ENCODE assay signal across 8 mouse cellular contexts in genomic region chr1:87573800-87574215, GRCm38 (mm10). TPM values are rescaled to one million over a fixed set of nuclear protein-coding genes. Genes with fewer than 3 reads are reported as not detected.
A peak's percentile ranks its signal among the peaks of the same experiment; 100 is the strongest.
DNase-seq lines count a peak whose midpoint lies in the region; ATAC-seq and TF ChIP-seq lines count a peak whose summit lies in the region.

Gene Ngef (minus strand): TSS chr1:87573870.

- no peaks in the 10 kb centered on the region for H3K27me3 ChIP-seq in neural tube, embryonic 11.5 days (ENCODE audit: control insufficient read depth, insufficient read depth, low read length)
- no peaks in the 10 kb centered on the region for H3K27me3 ChIP-seq in stomach, postnatal 0 days (ENCODE audit: control insufficient read depth, insufficient read depth, low read length)

- DNase-seq in neural tube, embryonic 11.5 days (ENCODE audit: low spot score): no peak
- no peak for DNase-seq in neural tube, embryonic 10.5 days (ENCODE audit: extremely low spot score, low spot score)
- peak; percentile 82 for DNase-seq in kidney, postnatal 10 days
- DNase-seq in lung, adult 18-20 months: peak; percentile 89 to 94
- DNase-seq in stomach, postnatal 0 days (ENCODE audit: low spot score): peak; percentile 92
- DNase-seq in cerebellum, postnatal 14 days: no peak
- DNase-seq in thymus, postnatal 14 days: no peak

- peak within 1 kb of the TSS; percentile 35; the same call in 1 of the 2 replicates for H3K27ac ChIP-seq in neural tube, embryonic 11.5 days (ENCODE audit: low read depth, low read length)
- H3K27ac ChIP-seq in stomach, postnatal 0 days (replicated peaks): peak within 1 kb of the TSS; percentile 84

- ATAC-seq in neural tube, embryonic 11.5 days (ENCODE audit: insufficient read depth, low FRiP score, low TSS enrichment): no peak
- ATAC-seq in stomach, postnatal 0 days (ENCODE audit: low FRiP score, low TSS enrichment): peak; percentile 94
- no peak; the same call in 1 of the 2 replicates for ATAC-seq in erythroid progenitor cell, adult 5-6 weeks (replicated peaks; ENCODE audit: low FRiP score, poor library complexity, severe bottlenecking)

- WGBS in neural tube, embryonic 11.5 days: 74% methylated on average over 6 of the region's 6 CpGs
- WGBS in stomach, postnatal 0 days: 45% methylated on average over 6 of the region's 6 CpGs

- no peak within 1 kb of the TSS for H3K9ac ChIP-seq in neural tube, embryonic 11.5 days (ENCODE audit: low read length)
- H3K9ac ChIP-seq in stomach, postnatal 0 days (ENCODE audit: low read length): peak within 1 kb of the TSS; percentile 35; the same call in 1 of the 2 replicates

- peak; percentile 1; the same call in 1 of the 2 replicates for TF ChIP-seq CTCF in stomach, postnatal 0 days (IDR thresholded peaks at IDR 0.05; ENCODE audit: low read depth)

- no peak within 1 kb of the TSS for H3K4me2 ChIP-seq in neural tube, embryonic 11.5 days (ENCODE audit: low read depth)
- H3K4me2 ChIP-seq in stomach, postnatal 0 days (replicated peaks; ENCODE audit: low read depth): peak within 1 kb of the TSS; percentile 47

- no peak within 1 kb of the TSS for H3K4me3 ChIP-seq in neural tube, embryonic 11.5 days (ENCODE audit: low read depth, low read length)
- H3K4me3 ChIP-seq in stomach, postnatal 0 days (ENCODE audit: low read depth, low read length): peak within 1 kb of the TSS; percentile 18

- no peaks in the 10 kb centered on the region for H3K36me3 ChIP-seq in neural tube, embryonic 11.5 days (ENCODE audit: control insufficient read depth, insufficient read depth, low read length)
- H3K36me3 ChIP-seq in stomach, postnatal 0 days (ENCODE audit: control insufficient read depth, insufficient read depth, low read length): no peaks in the 10 kb centered on the region

- no peak for TF ChIP-seq EP300 in stomach, postnatal 0 days (optimal IDR thresholded peaks at IDR 0.05)

- no peaks in the 10 kb centered on the region for H3K4me1 ChIP-seq in neural tube, embryonic 11.5 days (ENCODE audit: control insufficient read depth, insufficient read depth, low read length)
- 0 out of 2 replicates have a peak, but pooled peaks cover 2% of the 10 kb centered on the region for H3K4me1 ChIP-seq in stomach, postnatal 0 days (replicated peaks; ENCODE audit: control insufficient read depth, insufficient read depth)

- H3K9me3 ChIP-seq in neural tube, embryonic 11.5 days (ENCODE audit: control insufficient read depth, low read length): no peaks in the 10 kb centered on the region
- H3K9me3 ChIP-seq in stomach, postnatal 0 days (ENCODE audit: control insufficient read depth, low read length): no peaks in the 10 kb centered on the region

RNA-seq across cellular contexts. Expression of gene Ngef, which starts in this region (rescaled TPM):
- polyA plus RNA-seq in neural tube, embryonic 11.5 days (2014; fragmentation: Nextera tagmentation; extraction: Ambion mirVana): 1.6 and 1.9 TPM in 2 replicates
- 8.7 and 10.5 TPM in 2 replicates for polyA plus RNA-seq in stomach, postnatal 0 days (2015; fragmentation: Nextera tagmentation; extraction: Ambion mirVana)
- not detected in 2 replicates for total RNA-seq in erythroid progenitor cell, adult 5-6 weeks (2015; ENCODE audit: low replicate concordance)
- total RNA-seq in erythroid progenitor cell, adult 5-6 weeks (2017; ENCODE audit: low replicate concordance): not detected in 2 replicates

Comparison
In these comparisons a context has a peak if more than half of its experiments do, and no peak if none do; other contexts are left out.
1. DNase-seq: peak in kidney, postnatal 10 days (single experiment), lung, adult 18-20 months (2 of 2) and stomach, postnatal 0 days (single experiment); none in neural tube, embryonic 11.5 days (single experiment), neural tube, embryonic 10.5 days (single experiment), cerebellum, postnatal 14 days (0 of 2) and thymus, postnatal 14 days (single experiment).